Mouse (Mus musculus): ENCODE data around the gene Wfdc2. TPM values are rescaled to one million over a fixed set of nuclear protein-coding genes. Genes with fewer than 3 reads are reported as not detected.

Gene Wfdc2
- total and polyA plus RNA-seq, 2 experiments: 4.6 to 9.9 TPM

GRCm38 (mm10) chr2:164615386-164615785 is 53.2 kb downstream of the Wfdc2 start:
- Histone ChIP-seq H3K27ac (replicated peaks; ENCODE audit: insufficient read depth, low read depth, low read length) (no peak overlapping the region), H3K36me3 (ENCODE audit: control insufficient read depth, insufficient read depth, low read length) (no peaks in the 10 kb centered on the region), H3K27me3 (ENCODE audit: control insufficient read depth, insufficient read depth, low read length) (no peaks in the 10 kb centered on the region), H3K4me1 (ENCODE audit: control insufficient read depth, insufficient read depth, low read length) (no peaks in the 10 kb centered on the region), H3K79me2 (ENCODE audit: control insufficient read depth, insufficient read depth, low read length) (no peaks in the 10 kb centered on the region), H3K9ac (ENCODE audit: low read depth, low read length) (no peak overlapping the region), H3K4me3 (ENCODE audit: insufficient read depth, low read depth, low read length) (no peak overlapping the region)
- WGBS: 67% methylated on average over 3 of the region's 3 CpGs
- TF ChIP-seq POLR2A (IDR thresholded peaks at IDR 0.05; ENCODE audit: extremely low read depth, insufficient read depth, low read length): no peak
- no peak for TF ChIP-seq CTCF (IDR thresholded peaks at IDR 0.05; ENCODE audit: low read depth, low read length)
- DNase-seq (ENCODE audit: extremely low read depth, low read depth, low spot score): no peak

Other genes with a start within 250 kb of the Wfdc2 start
- gene Svs6, start 245.7 kb upstream of the Wfdc2 start, total RNA-seq (2014; rRNA removed): not detected in 2 replicates
- not detected in 2 replicates for gene Svs6, start 245.7 kb upstream of the Wfdc2 start, polyA plus RNA-seq (2012; rRNA removed)
- not detected in 2 replicates for gene Svs5, start 229.7 kb upstream of the Wfdc2 start, total RNA-seq (2014; rRNA removed)
- not detected in 2 replicates for gene Svs5, start 229.7 kb upstream of the Wfdc2 start, polyA plus RNA-seq (2012; rRNA removed)
- 0.94 and 1.4 TPM in 2 replicates for gene Slpi, start 173.3 kb upstream of the Wfdc2 start, total RNA-seq (2014; rRNA removed)
- 4.5 and 5.7 TPM in 2 replicates for gene Slpi, start 173.3 kb upstream of the Wfdc2 start, polyA plus RNA-seq (2012; rRNA removed)
- 0.18 and 0.20 TPM in 2 replicates for gene Rbpjl, start 159.3 kb upstream of the Wfdc2 start, total RNA-seq (2014; rRNA removed)
- not detected in 2 replicates for gene Rbpjl, start 159.3 kb upstream of the Wfdc2 start, polyA plus RNA-seq (2012; rRNA removed)
- gene Matn4, start 157.3 kb upstream of the Wfdc2 start, total RNA-seq (2014; rRNA removed): 0.07 and 0.09 TPM in 2 replicates
- gene Matn4, start 157.3 kb upstream of the Wfdc2 start, polyA plus RNA-seq (2012; rRNA removed): 0.04 and 0.05 TPM in 2 replicates
- gene Sdc4, start 118.5 kb upstream of the Wfdc2 start, total RNA-seq (2014; rRNA removed): 511 and 573 TPM in 2 replicates
- 178 and 182 TPM in 2 replicates for gene Sdc4, start 118.5 kb upstream of the Wfdc2 start, polyA plus RNA-seq (2012; rRNA removed)
- 33.7 and 40.9 TPM in 2 replicates for gene Sys1, start 105.4 kb upstream of the Wfdc2 start, total RNA-seq (2014; rRNA removed)
- gene Sys1, start 105.4 kb upstream of the Wfdc2 start, polyA plus RNA-seq (2012; rRNA removed): 145 and 157 TPM in 2 replicates
- 0.46 TPM in 1 of 2 replicates, not detected in the other for gene Gm20458, start 101.4 kb upstream of the Wfdc2 start, total RNA-seq (2014; rRNA removed)
- 11.7 and 14.2 TPM in 2 replicates for gene Gm20458, start 101.4 kb upstream of the Wfdc2 start, polyA plus RNA-seq (2012; rRNA removed)
- not detected in 2 replicates for gene Trp53tg5, start 88.7 kb upstream of the Wfdc2 start, total RNA-seq (2014; rRNA removed)
- gene Trp53tg5, start 88.7 kb upstream of the Wfdc2 start, polyA plus RNA-seq (2012; rRNA removed): not detected in 2 replicates
- gene Dbndd2, start 76.3 kb upstream of the Wfdc2 start, total RNA-seq (2014; rRNA removed): 8.1 and 10.1 TPM in 2 replicates
- gene Dbndd2, start 76.3 kb upstream of the Wfdc2 start, polyA plus RNA-seq (2012; rRNA removed): 7.6 and 9.5 TPM in 2 replicates
- 7.5 and 14.2 TPM in 2 replicates for gene Pigt, start 64.9 kb upstream of the Wfdc2 start, total RNA-seq (2014; rRNA removed)
- gene Pigt, start 64.9 kb upstream of the Wfdc2 start, polyA plus RNA-seq (2012; rRNA removed): 56.7 and 63.7 TPM in 2 replicates
- gene Spint3, start 11.0 kb downstream of the Wfdc2 start, total RNA-seq (2014; rRNA removed): not detected in 2 replicates
- not detected in 2 replicates for gene Spint3, start 11.0 kb downstream of the Wfdc2 start, polyA plus RNA-seq (2012; rRNA removed)
- not detected in 2 replicates for gene Wfdc6a, start 23.0 kb downstream of the Wfdc2 start, total RNA-seq (2014; rRNA removed)
- 0.11 TPM in 1 of 2 replicates, not detected in the other for gene Wfdc6a, start 23.0 kb downstream of the Wfdc2 start, polyA plus RNA-seq (2012; rRNA removed)
- not detected in 2 replicates for gene Eppin, start 31.2 kb downstream of the Wfdc2 start, total RNA-seq (2014; rRNA removed)
- not detected in 2 replicates for gene Eppin, start 31.2 kb downstream of the Wfdc2 start, polyA plus RNA-seq (2012; rRNA removed)
- gene Wfdc6b, start 51.1 kb downstream of the Wfdc2 start, total RNA-seq (2014; rRNA removed): not detected in 2 replicates
- not detected in 2 replicates for gene Wfdc6b, start 51.1 kb downstream of the Wfdc2 start, polyA plus RNA-seq (2012; rRNA removed)
- gene Wfdc8, start 51.2 kb downstream of the Wfdc2 start, total RNA-seq (2014; rRNA removed): not detected in 2 replicates
- gene Wfdc8, start 51.2 kb downstream of the Wfdc2 start, polyA plus RNA-seq (2012; rRNA removed): not detected in 2 replicates
- gene Wfdc16, start 76.4 kb downstream of the Wfdc2 start, total RNA-seq (2014; rRNA removed): not detected in 2 replicates
- gene Wfdc16, start 76.4 kb downstream of the Wfdc2 start, polyA plus RNA-seq (2012; rRNA removed): 0.07 TPM in 1 of 2 replicates, not detected in the other
- not detected in 2 replicates for gene Wfdc10, start 93.6 kb downstream of the Wfdc2 start, total RNA-seq (2014; rRNA removed)
- not detected in 2 replicates for gene Wfdc10, start 93.6 kb downstream of the Wfdc2 start, polyA plus RNA-seq (2012; rRNA removed)
- gene Wfdc9, start 94.2 kb downstream of the Wfdc2 start, total RNA-seq (2014; rRNA removed): not detected in 2 replicates
- gene Wfdc9, start 94.2 kb downstream of the Wfdc2 start, polyA plus RNA-seq (2012; rRNA removed): not detected in 2 replicates
- gene Wfdc11, start 111.7 kb downstream of the Wfdc2 start, total RNA-seq (2014; rRNA removed): not detected in 2 replicates
- not detected in 2 replicates for gene Wfdc11, start 111.7 kb downstream of the Wfdc2 start, polyA plus RNA-seq (2012; rRNA removed)
- gene Wfdc13, start 122.7 kb downstream of the Wfdc2 start, total RNA-seq (2014; rRNA removed): not detected in 2 replicates
- not detected in 2 replicates for gene Wfdc13, start 122.7 kb downstream of the Wfdc2 start, polyA plus RNA-seq (2012; rRNA removed)
- not detected in 2 replicates for gene Spint4, start 136.1 kb downstream of the Wfdc2 start, total RNA-seq (2014; rRNA removed)
- gene Spint4, start 136.1 kb downstream of the Wfdc2 start, polyA plus RNA-seq (2012; rRNA removed): not detected in 2 replicates
- gene Spint5, start 152.9 kb downstream of the Wfdc2 start, total RNA-seq (2014; rRNA removed): not detected in 2 replicates
- gene Spint5, start 152.9 kb downstream of the Wfdc2 start, polyA plus RNA-seq (2012; rRNA removed): not detected in 2 replicates
- 0.09 and 0.81 TPM in 2 replicates for gene Wfdc3, start 183.5 kb downstream of the Wfdc2 start, total RNA-seq (2014; rRNA removed)
- gene Wfdc3, start 183.5 kb downstream of the Wfdc2 start, polyA plus RNA-seq (2012; rRNA removed): 0.07 and 0.21 TPM in 2 replicates
- 11.8 and 12.9 TPM in 2 replicates for gene Dnttip1, start 183.6 kb downstream of the Wfdc2 start, total RNA-seq (2014; rRNA removed)
- 11.9 and 17.6 TPM in 2 replicates for gene Dnttip1, start 183.6 kb downstream of the Wfdc2 start, polyA plus RNA-seq (2012; rRNA removed)
- 0.18 and 1.9 TPM in 2 replicates for gene Ube2c, start 207.5 kb downstream of the Wfdc2 start, total RNA-seq (2014; rRNA removed)
- gene Ube2c, start 207.5 kb downstream of the Wfdc2 start, polyA plus RNA-seq (2012; rRNA removed): 1.2 and 1.5 TPM in 2 replicates
- gene Tnnc2, start 217.6 kb downstream of the Wfdc2 start, total RNA-seq (2014; rRNA removed): 6.1 TPM in 1 of 2 replicates, not detected in the other
- not detected in 2 replicates for gene Tnnc2, start 217.6 kb downstream of the Wfdc2 start, polyA plus RNA-seq (2012; rRNA removed)
- gene Snx21, start 223.4 kb downstream of the Wfdc2 start, total RNA-seq (2014; rRNA removed): 10.8 and 12.6 TPM in 2 replicates
- 14.4 and 14.6 TPM in 2 replicates for gene Snx21, start 223.4 kb downstream of the Wfdc2 start, polyA plus RNA-seq (2012; rRNA removed)
- 19.4 and 25.8 TPM in 2 replicates for gene Acot8, start 242.5 kb downstream of the Wfdc2 start, total RNA-seq (2014; rRNA removed)
- gene Acot8, start 242.5 kb downstream of the Wfdc2 start, polyA plus RNA-seq (2012; rRNA removed): 46.1 and 53.2 TPM in 2 replicates
- 0.83 and 1.1 TPM in 2 replicates for gene Zswim3, start 242.7 kb downstream of the Wfdc2 start, total RNA-seq (2014; rRNA removed)
- gene Zswim3, start 242.7 kb downstream of the Wfdc2 start, polyA plus RNA-seq (2012; rRNA removed): 0.73 and 0.82 TPM in 2 replicates